In genomic region chr12:110493597-110494369, GRCm38 (mm10) we compare ENCODE assay signal across 26 mouse cellular contexts. TPM values are rescaled to one million over a fixed set of nuclear protein-coding genes. Genes with fewer than 3 reads are reported as not detected.
DNase-seq lines count a peak whose midpoint lies in the region; TF ChIP-seq lines count a peak whose summit lies in the region.
"Had no signal": no experiment of that assay in that cellular context is flagged by ENCODE, and none has a peak within 500 bp of the region (broad histone marks: within the 10 kb centered on the region; RNA-seq: fewer than 3 reads in every experiment).

No protein-coding gene starts in this region.

- H3K9ac ChIP-seq in ES-Bruce4 (ENCODE audit: low read depth, poor library complexity, severe bottlenecking) = no peak overlapping the region
- H3K9ac ChIP-seq: embryonic facial prominence, embryonic 13.5 days; forebrain, embryonic 12.5 days; forebrain, embryonic 15.5 days; heart, embryonic 12.5 days; heart, embryonic 15.5 days; hindbrain, embryonic 14.5 days had no signal

- no peaks in the 10 kb centered on the region for H3K27me3 ChIP-seq in spleen, adult 2 months (ENCODE audit: control insufficient read depth, insufficient read depth, low read length)
- no peaks in the 10 kb centered on the region for H3K27me3 ChIP-seq in ES-Bruce4 (ENCODE audit: control insufficient read depth, insufficient read depth, low read length, poor library complexity, severe bottlenecking)
- H3K27me3 ChIP-seq: CH12.LX; embryonic facial prominence, embryonic 13.5 days; forebrain, embryonic 12.5 days; forebrain, embryonic 15.5 days; heart, embryonic 12.5 days; heart, embryonic 15.5 days had no signal

- no peaks in the 10 kb centered on the region for H3K36me3 ChIP-seq in spleen, adult 2 months (ENCODE audit: control insufficient read depth, insufficient read depth, low read length)
- H3K36me3 ChIP-seq in ES-Bruce4 (ENCODE audit: control insufficient read depth, insufficient read depth, low read length, poor library complexity, severe bottlenecking) = no peaks in the 10 kb centered on the region
- H3K36me3 ChIP-seq: heart, embryonic 15.5 days had no signal

- no peak for TF ChIP-seq POLR2A in spleen, adult 2 months (IDR thresholded peaks at IDR 0.05; ENCODE audit: low read depth, low read length)
- TF ChIP-seq POLR2A in ES-Bruce4 (IDR thresholded peaks at IDR 0.05; ENCODE audit: insufficient read depth, low read length) = no peak

- H3K4me3 ChIP-seq in spleen, adult 2 months (ENCODE audit: extremely low read depth, insufficient read depth, insufficient read length) = no peak overlapping the region
- H3K4me3 ChIP-seq in ES-Bruce4 (ENCODE audit: low read depth, low read length) = no peak overlapping the region
- H3K4me3 ChIP-seq: embryonic facial prominence, embryonic 10.5 days; embryonic facial prominence, embryonic 13.5 days; erythroblast, embryonic 14.5 days; forebrain, embryonic 12.5 days; forebrain, embryonic 15.5 days; heart, embryonic 12.5 days; heart, embryonic 15.5 days had no signal

- TF ChIP-seq EP300 in ES-Bruce4 (IDR thresholded peaks at IDR 0.05; ENCODE audit: insufficient read depth, low read depth, low read length) = no peak

- H3K27ac ChIP-seq in spleen, adult 2 months (ENCODE audit: insufficient read depth, low read length) = peak overlapping the region; percentile 42; the same call in 1 of the 2 replicates
- H3K27ac ChIP-seq in ES-Bruce4 (ENCODE audit: insufficient read depth, low read length) = no peak overlapping the region
- H3K27ac ChIP-seq: embryonic facial prominence, embryonic 10.5 days; embryonic facial prominence, embryonic 13.5 days; forebrain, embryonic 12.5 days; forebrain, embryonic 15.5 days; heart, embryonic 15.5 days; hindbrain, embryonic 14.5 days; hindbrain, postnatal 0 days had no signal

- H3K4me1 ChIP-seq in spleen, adult 2 months (ENCODE audit: control insufficient read depth, insufficient read depth, insufficient read length) = peaks cover 38% of the 10 kb centered on the region; the same call in 1 of the 2 replicates
- peaks cover 4% of the 10 kb centered on the region for H3K4me1 ChIP-seq in ES-Bruce4 (ENCODE audit: control insufficient read depth, insufficient read depth, low read length)

- 74% methylated on average over 13 of the region's 13 CpGs for WGBS in spleen, adult 2 months

- TF ChIP-seq CTCF in spleen, adult 2 months (IDR thresholded peaks at IDR 0.05; ENCODE audit: extremely low read depth, insufficient read depth, insufficient read length, insufficient replicate concordance) = no peak
- peak; percentile 32 for TF ChIP-seq CTCF in ES-Bruce4 (IDR thresholded peaks at IDR 0.05; ENCODE audit: low read depth, low read length)

- H3K9me3 ChIP-seq in ES-Bruce4 (replicated peaks; ENCODE audit: control insufficient read depth, insufficient read depth, low read length, poor library complexity, severe bottlenecking) = no peaks in the 10 kb centered on the region
- H3K9me3 ChIP-seq: embryonic facial prominence, embryonic 10.5 days; embryonic facial prominence, embryonic 13.5 days; forebrain, embryonic 12.5 days; forebrain, embryonic 15.5 days; heart, embryonic 15.5 days had no signal

- no peak for DNase-seq in spleen, adult 2 months (ENCODE audit: low read depth in 1 of 2, low spot score in 2 of 2)
- DNase-seq in spleen, postnatal 36 days (ENCODE audit: low spot score in 2 of 2) = no peak
- peak; percentile 60 for DNase-seq in induced T-regulatory cell, adult 2 months (ENCODE audit: low read depth)
- DNase-seq in thymus, postnatal 4 days = peak; percentile 47
- DNase-seq in kidney, adult 8-10 months = no peak
- DNase-seq: adrenal gland, adult 2 months; adrenal gland, postnatal 14 days; cerebellum, adult 11 months; cerebellum, adult 2 months; cerebellum, postnatal 10 days; cerebellum, postnatal 36 days; embryo, embryonic 11 days; gastrocnemius, postnatal 10 days; heart, postnatal 14 days; heart, postnatal 4 days had no signal

RNA-seq across cellular contexts. Expression of gene Ppp2r5c, which starts 46.9 kb away (rescaled TPM):
- 22.0 and 22.8 TPM in 2 replicates for polyA plus RNA-seq in spleen, adult 2 months (2012; rRNA removed)
- 223 and 224 TPM in 2 replicates for polyA plus RNA-seq in ES-Bruce4 (2011; ENCODE audit: insufficient read depth, insufficient read length, low read depth, missing spikeins)

Comparison
In these comparisons a context has a peak if more than half of its experiments do, and no peak if none do; other contexts are left out.
1. DNase-seq: peak in induced T-regulatory cell, adult 2 months (single experiment) and thymus, postnatal 4 days (single experiment); none in spleen, adult 2 months (0 of 2), spleen, postnatal 36 days (0 of 2) and kidney, adult 8-10 months (0 of 2).